Mouse (Mus musculus) induced T-regulatory cell, adult 2 months (primary cell): Measurements from ENCODE around the gene Aldh5a1.

Experiments used
- DNase-seq: peaks from one replicate; pipeline ENCODE4 v3.0.0-alpha.2; 2012; ENCODE audit warnings: low read depth

Gene Aldh5a1

GRCm38 (mm10) chr13:24933199-24933598 lies 4.3 kb downstream of the Aldh5a1 start:
- no peak for DNase-seq

DNA sequence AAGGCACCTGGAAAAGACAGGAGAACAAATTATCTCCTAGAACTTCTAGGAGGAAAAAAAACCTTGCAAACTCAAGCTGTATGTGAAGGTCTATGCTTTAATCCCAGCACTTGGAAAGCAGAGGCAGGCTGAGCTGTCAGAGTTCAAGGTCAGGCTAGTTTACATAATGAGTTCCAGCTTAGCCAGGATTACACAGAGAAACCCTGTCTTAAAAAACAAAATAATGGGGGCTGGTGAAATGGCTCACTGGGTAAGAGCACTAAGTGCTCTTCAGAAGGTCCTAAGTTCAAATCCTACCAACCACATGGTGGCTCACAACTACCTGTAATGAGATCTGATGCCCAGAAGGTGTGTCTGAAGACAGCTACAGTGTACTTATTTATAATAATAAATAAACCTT lies 6.9 kb downstream of the Aldh5a1 start:
- no peak for DNase-seq

- DNase-seq, result no peak
Measured at GRCm38 (mm10) chr13:24923991-24924390, 13.5 kb downstream of the Aldh5a1 start.

GRCm38 (mm10) chr13:24921281-24921680 lies 16.2 kb downstream of the Aldh5a1 start:
- peak; percentile 77 for DNase-seq

DNA sequence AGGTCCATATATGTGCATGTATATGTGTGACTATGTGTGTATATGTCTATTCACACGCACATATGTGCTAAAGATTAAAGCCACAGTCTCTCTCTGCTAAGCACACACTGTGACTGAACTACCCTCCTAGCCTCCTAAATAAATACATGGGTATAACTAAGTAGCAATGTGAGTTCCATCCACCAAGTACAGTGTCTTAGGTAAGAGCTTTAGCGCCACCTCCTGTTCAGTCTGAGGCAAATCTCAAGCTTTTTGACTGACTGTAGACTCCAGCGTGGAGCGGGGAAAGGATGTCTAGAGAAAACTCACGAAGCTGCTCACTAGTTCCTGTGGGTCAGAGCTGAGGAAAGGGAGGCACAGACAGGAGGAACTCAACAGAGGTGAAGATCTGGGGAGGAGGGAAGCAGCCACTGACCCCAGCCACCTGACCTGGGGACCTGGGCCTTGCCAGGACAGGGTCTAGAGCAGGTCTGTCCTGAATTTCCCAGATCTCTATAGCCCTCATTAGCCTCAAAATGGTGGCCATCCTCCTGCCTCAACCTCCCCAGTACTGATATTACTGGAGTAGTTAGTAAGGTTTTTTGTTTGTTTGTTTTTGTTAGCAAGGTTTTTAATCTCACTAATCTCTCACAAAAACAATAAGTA lies 17.0 kb downstream of the Aldh5a1 start:
- peak; percentile 88 for DNase-seq

DNA sequence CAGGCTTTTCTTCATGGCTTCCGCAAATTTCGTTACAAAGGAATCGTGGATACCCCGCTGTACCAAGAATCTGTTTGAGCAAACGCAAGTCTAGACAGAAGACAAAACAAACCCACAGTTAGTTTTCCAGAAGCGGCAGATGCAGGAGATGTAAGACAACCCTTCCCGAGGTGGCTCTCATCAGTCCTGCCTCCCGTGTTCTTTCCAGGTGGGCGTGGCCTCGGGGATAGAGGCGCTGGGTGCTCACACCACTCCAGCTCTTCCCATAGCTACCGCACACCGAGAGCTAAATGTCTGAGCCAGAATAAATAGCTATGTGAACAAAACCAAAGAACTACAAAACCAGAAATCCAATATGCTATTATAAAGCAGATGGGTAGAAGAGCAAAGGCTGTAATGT lies 21.6 kb downstream of the Aldh5a1 start:
- DNase-seq, result no peak

DNA sequence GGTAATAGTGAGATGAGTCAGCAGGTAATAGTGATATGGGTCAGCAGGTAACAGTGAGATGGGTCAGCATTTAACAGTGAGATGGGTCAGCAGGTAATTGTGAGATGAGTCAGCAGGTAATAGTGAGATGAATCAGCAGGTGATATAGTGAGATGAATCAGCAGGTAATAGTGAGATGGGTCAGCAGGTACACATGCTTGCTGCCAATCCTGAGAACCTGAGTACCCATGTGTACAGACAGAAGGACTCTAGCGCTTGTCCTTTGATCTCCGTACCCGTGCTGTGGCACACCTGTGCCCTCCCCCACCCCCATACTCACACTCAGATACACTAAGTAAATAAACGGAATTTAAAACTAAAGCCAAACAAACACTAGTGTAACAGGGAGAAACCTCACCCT lies 22.5 kb downstream of the Aldh5a1 start:
- no peak for DNase-seq

DNA sequence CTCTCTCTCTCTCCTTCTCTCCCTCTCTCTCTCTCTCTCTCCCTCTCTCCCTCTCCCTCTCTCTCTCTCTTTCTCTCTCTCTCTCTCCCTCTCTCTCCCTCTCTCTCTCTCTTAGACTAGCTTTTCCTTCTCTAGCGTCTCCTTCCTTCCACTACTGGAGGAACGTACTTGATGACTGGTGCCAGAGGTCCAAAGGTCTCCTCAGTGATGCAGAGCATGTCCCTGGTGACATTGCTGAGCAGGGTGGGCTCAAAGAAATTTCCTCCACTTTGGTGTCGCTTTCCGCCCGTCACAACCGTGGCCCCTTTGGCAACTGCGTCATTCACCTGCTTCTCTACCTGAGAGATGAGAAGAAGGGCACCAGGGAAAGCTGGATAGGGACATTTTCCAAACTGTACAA lies 23.9 kb downstream of the Aldh5a1 start:
- no peak for DNase-seq

DNA sequence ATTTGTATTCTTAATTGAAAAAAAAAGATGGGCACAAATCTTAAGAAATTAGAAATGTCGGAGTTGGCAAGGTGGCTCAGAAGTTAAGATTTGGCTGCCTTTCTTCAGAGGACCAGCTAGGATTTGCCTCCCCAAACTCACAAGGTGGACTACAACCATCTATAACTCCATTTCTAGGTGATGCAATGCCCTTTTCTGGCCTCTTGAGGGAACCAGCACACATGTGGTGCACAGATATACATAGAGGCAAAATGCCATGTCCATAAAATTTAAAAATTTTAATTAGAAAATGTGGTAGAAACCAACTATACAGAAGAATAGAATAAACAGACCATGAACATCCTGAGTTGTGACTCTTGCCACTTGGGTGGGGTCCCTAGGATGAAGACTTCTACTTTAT lies 28.3 kb downstream of the Aldh5a1 start:
- peak; percentile 21 for DNase-seq

DNA sequence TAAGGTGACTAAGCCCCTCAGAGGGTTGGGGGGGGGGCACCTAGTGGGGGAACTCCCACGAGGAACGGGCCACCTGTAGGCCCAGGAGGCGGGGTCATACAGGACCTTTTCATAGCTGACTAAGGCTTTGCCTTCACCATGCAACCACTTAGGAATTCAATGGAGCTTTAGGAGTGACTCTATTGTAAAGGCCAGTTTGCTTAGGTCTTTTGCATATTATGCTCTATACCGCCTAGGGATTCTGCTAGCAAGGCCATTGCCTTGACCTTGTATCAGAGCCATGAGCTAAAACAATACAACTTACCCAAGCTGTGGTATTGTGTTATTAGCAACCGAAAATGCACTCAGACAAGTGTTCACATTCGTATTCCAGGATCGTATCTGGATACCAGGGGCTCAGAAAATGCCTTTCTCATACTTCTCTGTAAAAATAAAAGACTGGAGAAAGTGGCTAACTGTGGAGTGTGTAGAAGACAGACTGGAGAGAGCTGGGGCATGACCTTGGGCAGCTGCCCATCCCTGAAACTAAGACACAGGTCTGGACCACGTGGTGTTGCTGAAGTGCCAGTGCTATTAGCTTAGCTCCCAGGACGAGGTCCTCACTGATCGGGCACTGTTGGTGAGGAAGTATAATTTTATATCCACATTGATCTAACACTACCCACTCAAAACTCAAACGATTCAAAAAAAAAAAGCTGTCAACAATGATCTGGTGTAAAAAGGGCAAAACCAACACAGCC lies 30.5 kb downstream of the Aldh5a1 start:
- DNase-seq, result no peak

DNA sequence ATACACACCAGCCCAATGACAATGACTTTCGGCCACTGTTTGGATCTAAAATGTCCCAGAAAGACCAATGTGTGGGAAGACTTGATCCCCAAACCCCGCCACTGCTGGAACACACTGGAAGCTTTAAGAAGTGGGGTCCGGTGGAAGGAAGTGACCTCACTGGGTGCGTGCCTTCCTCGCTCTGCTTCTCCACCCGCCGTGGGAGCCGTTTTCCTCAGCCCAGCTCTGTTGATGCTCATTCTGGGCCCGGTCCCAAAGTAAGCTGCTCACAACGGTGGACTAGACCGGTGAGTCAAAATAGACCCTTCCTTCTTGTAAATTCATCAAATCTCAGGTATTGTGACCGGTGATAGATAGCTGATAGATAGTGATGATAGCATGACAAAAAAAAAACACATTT lies 32.0 kb downstream of the Aldh5a1 start:
- DNase-seq, result no peak

- no peak for DNase-seq
Measured at GRCm38 (mm10) chr13:24903412-24903811, 34.0 kb downstream of the Aldh5a1 start.

GRCm38 (mm10) chr13:24901916-24902315 lies 35.5 kb downstream of the Aldh5a1 start:
- no peak for DNase-seq

DNA sequence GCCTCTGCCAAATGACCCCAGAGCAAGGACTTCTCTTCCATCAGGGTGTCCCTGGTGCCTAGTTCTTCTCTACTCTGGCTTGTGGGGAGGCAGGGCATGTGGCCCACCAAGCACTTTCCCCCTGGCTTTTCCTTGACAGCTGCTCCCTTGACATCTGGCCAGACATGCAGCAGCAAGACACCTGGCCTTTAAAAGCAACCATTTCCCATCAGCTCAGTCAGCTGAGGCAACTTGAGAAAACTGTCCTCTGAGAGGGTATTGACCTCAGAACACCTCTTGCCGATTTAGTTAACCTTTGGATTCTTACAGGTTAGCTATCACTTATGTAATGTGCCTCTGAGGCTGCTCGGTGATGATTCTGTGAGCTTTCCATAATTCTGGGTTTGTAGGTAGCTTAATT lies 43.6 kb downstream of the Aldh5a1 start:
- no peak for DNase-seq

GRCm38 (mm10) chr13:24892516-24892915 lies 44.9 kb downstream of the Aldh5a1 start:
- DNase-seq, result no peak

DNA sequence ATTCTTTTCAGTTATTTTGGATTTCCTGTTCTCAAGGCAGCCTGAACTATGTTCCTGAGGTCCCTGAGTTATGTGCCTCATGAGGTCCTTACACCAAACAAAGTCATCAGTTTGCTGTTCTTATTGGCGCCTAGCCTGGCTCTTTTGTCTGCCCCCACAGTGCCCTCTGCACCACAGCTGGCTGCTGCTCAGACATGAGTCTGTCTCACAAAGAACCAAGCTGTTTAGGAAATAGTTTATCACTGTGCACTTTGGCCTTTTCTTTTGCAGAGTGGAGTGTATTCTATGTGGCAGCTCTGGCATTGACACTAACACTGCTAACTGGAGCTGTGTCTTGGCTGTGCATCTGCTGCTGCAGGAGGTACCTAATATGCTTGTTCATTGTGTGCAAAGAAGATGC lies 47.9 kb downstream of the Aldh5a1 start:
- no peak for DNase-seq

DNA sequence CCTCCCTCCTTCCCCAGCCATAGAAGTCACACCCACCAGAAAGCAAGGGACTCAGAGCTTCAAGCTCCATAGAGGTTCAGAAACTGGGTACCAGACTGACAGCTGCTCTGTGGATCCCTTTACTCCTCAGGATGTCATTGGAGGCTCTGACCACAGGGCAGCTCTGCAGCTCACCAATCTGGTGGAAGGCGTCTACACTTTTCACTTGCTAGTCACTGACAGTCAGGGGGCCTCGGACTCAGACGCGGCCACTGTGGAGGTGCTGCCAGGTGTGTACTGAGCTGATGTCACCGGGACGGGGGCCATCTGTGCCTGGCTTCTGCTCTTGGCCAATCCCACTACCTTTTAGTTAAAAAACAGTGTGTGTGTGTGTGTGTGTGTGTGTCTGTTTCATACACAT lies 55.0 kb downstream of the Aldh5a1 start:
- no peak for DNase-seq

GRCm38 (mm10) chr13:24880704-24881103 lies 56.8 kb downstream of the Aldh5a1 start:
- DNase-seq, result no peak

DNA sequence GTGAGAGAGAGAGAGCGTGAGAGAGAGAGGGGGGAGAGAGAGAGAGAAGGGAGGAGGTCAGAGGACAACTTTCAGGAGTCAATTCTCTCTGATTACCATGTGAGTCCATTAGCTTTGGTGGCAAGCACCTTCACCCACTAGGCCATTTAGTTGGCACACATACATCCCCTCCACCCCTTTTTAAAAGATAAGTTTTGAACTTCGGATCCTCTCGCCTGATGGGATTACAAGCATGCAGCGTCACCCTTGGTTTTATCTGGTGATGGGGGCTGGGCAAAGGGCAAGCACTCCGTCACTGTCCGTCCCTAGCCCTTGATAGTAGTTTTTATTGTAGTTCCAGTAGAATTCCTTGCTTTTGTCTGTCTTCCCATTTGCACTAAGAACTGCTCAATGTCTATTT lies 57.3 kb downstream of the Aldh5a1 start:
- no peak for DNase-seq

DNA sequence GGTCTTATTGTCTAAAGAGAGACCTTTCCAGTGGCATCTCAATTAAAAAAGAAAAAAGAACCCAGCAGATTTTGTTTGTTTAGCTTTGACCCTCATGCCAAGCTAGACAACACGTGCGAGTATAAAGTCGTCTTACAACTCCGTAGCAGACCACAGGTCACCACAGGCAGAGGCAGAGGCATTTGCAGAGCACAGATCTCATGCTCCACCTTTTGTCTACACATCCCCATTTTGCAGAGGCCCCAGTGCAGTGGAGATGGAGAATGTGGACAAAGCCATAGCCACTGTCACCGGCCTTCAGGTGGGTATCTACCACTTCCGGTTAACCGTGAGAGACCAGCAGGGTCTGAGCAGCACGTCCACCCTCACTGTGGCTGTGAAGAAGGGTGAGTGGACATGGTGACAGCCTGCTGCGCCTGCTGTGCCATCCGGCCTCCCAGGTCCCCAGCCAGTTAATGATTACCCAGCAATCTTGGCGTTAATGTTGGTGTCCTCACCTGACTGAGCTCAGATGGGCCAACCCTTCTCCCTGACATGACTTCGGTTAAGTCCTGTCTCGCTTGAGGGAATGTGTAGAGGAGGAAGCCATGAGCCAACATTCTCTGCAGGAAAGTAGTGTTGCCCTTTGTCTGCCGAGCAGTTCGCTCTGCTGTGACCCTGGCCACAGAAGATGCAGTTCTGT lies 58.0 kb downstream of the Aldh5a1 start:
- no peak for DNase-seq

DNA sequence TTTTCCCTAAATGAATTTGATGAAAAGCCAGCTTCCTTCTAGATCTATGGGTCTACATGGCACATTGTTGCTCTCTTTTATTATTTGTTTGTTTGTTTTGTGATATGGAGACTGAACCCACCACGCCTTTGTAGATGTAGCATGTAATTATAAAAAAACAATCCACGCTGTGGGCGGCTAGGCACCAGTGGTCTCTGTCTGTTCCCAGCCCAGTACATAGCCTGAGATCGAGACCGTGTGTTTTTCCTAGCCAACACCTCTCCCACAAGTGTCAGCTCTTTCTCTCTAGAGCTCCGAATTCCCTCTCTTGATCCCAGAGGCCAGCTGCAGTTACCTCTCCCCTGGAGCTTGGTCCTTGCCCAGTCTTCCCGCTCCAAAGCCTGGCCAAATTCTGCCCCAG lies 69.2 kb downstream of the Aldh5a1 start:
- no peak for DNase-seq

GRCm38 (mm10) chr13:24867789-24868188 lies 69.7 kb downstream of the Aldh5a1 start:
- DNase-seq, result peak; percentile 11
